Mouse (Mus musculus): Measurements from ENCODE around the gene Nvl. TPM values are rescaled to one million over a fixed set of nuclear protein-coding genes. Genes with fewer than 3 reads are reported as not detected.

The Nvl gene
- total RNA-seq (2023), result 10 to 100 TPM in 1 of 2 experiments, 1 to 10 TPM in 1; 8.9 to 12.2 TPM

GRCm38 (mm10) chr1:181143950-181144836 lies at the start of gene Nvl, which contains the start of gene Cnih4:
TSS of gene Nvl (minus strand) at chr1:181144204.
TSS of gene Cnih4 (plus strand) at chr1:181144693.

GRCm38 (mm10) chr1:181050937-181051336 lies 93.1 kb downstream of the Nvl start, which contains the start of gene 9130409I23Rik:
TSS of gene 9130409I23Rik (plus strand) at chr1:181051237.

Other genes starting within 250 kb of the Nvl start
- 10 to 100 TPM; 16.5 to 17.3 TPM for gene Pycr2, start 239.9 kb downstream of the Nvl start, total RNA-seq (2023)
- under 1 TPM; 0.42 to 0.49 TPM for gene Lefty1, start 209.2 kb downstream of the Nvl start, total RNA-seq (2023)
- 10 to 100 TPM; 66.0 to 69.7 TPM for gene Tmem63a, start 201.9 kb downstream of the Nvl start, total RNA-seq (2023)
- gene Ephx1, start 123.3 kb downstream of the Nvl start, total RNA-seq (2023), result 1 to 10 TPM in 1 of 2 experiments, under 1 TPM in 1; 0.84 to 1.7 TPM
- gene 9130409I23Rik, start 93.0 kb downstream of the Nvl start, total RNA-seq (2023), result not detected
- 10 to 100 TPM; 31.0 to 39.6 TPM for gene Cnih4, start 489 bp upstream of the Nvl start, total RNA-seq (2023)
- 100 to 1,000 TPM; 223 to 237 TPM for gene Wdr26, start 67.8 kb upstream of the Nvl start, total RNA-seq (2023)
- gene Cnih3, start 208.4 kb upstream of the Nvl start, total RNA-seq (2023), result not detected